Mouse (Mus musculus): ENCODE data around the gene Olfr498.

Olfr498 gene

GRCm38 (mm10) chr7:108465026-108465425, at the start of gene Olfr498:
Gene Olfr498, plus strand, starts transcription at chr7:108465326.
- no peak for DNase-seq (ENCODE audit: inconsistent age in 2 of 2, low spot score in 1 of 2)

- no peak for DNase-seq (ENCODE audit: inconsistent age in 2 of 2, low spot score in 1 of 2)
Observed at GRCm38 (mm10) chr7:108420121-108420520, 45.0 kb upstream of the Olfr498 start, which contains the start of gene Olfr497. Gene Olfr497, plus strand, starts transcription at chr7:108420421.
